Mouse (Mus musculus): Measurements from ENCODE around the gene Gm49333.
"Not testable (repeated sequence)": the region's sequence is repeated elsewhere in the genome, so short reads cannot be mapped to it uniquely, and the experiment has no call there.

Gm49333 gene

GRCm38 (mm10) chr16:20623211-20623610 is 11.8 kb downstream of the Gm49333 start:
- no peak for DNase-seq (ENCODE audit: low spot score in 2 of 2)

- DNase-seq (ENCODE audit: low spot score in 2 of 2), result no peak
Observed at GRCm38 (mm10) chr16:20628871-20629391, 17.5 kb downstream of the Gm49333 start.

- no peak for DNase-seq (ENCODE audit: low spot score in 2 of 2)
Observed at GRCm38 (mm10) chr16:20629731-20630634, 18.6 kb downstream of the Gm49333 start, which contains the start of gene Ece2. TSS of gene Ece2 (plus strand) at chr16:20629828.

GRCm38 (mm10) chr16:20637410-20637809 is 26.0 kb downstream of the Gm49333 start:
- DNase-seq (ENCODE audit: low spot score in 2 of 2), result no peak

GRCm38 (mm10) chr16:20638367-20638766 is 27.0 kb downstream of the Gm49333 start:
- DNase-seq (ENCODE audit: low spot score in 2 of 2), result no peak

GRCm38 (mm10) chr16:20642161-20642560 is 30.8 kb downstream of the Gm49333 start:
- DNase-seq (ENCODE audit: low spot score in 2 of 2), result peak; percentile 28 to 46

GRCm38 (mm10) chr16:20643911-20644310 is 32.5 kb downstream of the Gm49333 start:
- DNase-seq (ENCODE audit: low spot score in 2 of 2), result no peak

- DNase-seq (ENCODE audit: low spot score in 2 of 2), result peak; percentile 96 to 97
Observed at GRCm38 (mm10) chr16:20651076-20651946, 39.9 kb downstream of the Gm49333 start, which contains the start of gene Psmd2. TSS of gene Psmd2 (plus strand) at chr16:20651652.

GRCm38 (mm10) chr16:20651947-20652310 is 40.5 kb downstream of the Gm49333 start:
- no peak for DNase-seq (ENCODE audit: low spot score in 2 of 2)

- DNase-seq (ENCODE audit: low spot score in 2 of 2), result no peak
Observed at GRCm38 (mm10) chr16:20653315-20653714, 41.9 kb downstream of the Gm49333 start.

GRCm38 (mm10) chr16:20657661-20658060 is 46.3 kb downstream of the Gm49333 start:
- DNase-seq (ENCODE audit: low spot score in 2 of 2), result no peak

- not testable (repeated sequence) for DNase-seq (ENCODE audit: low spot score in 2 of 2)
Observed at GRCm38 (mm10) chr16:20668013-20668412, 56.6 kb downstream of the Gm49333 start, which contains the start of gene Eif4g1. TSS of gene Eif4g1 (plus strand) at chr16:20668313.

- no peak for DNase-seq (ENCODE audit: low spot score in 2 of 2)
Observed at GRCm38 (mm10) chr16:20670291-20670690, 58.9 kb downstream of the Gm49333 start.

GRCm38 (mm10) chr16:20671886-20672285 is 60.5 kb downstream of the Gm49333 start:
- no peak for DNase-seq (ENCODE audit: low spot score in 2 of 2)

GRCm38 (mm10) chr16:20672500-20672902 is 61.1 kb downstream of the Gm49333 start:
- peak; percentile 96 to 97 for DNase-seq (ENCODE audit: low spot score in 2 of 2)

GRCm38 (mm10) chr16:20672965-20673705 is 61.7 kb downstream of the Gm49333 start:
- peak in 1 of 2 experiments; percentile 67 for DNase-seq (ENCODE audit: low spot score in 2 of 2)

- peak in 1 of 2 experiments; percentile 45 for DNase-seq (ENCODE audit: low spot score in 2 of 2)
Observed at GRCm38 (mm10) chr16:20673706-20674303, 62.4 kb downstream of the Gm49333 start.

- DNase-seq (ENCODE audit: low spot score in 2 of 2), result no peak
Observed at GRCm38 (mm10) chr16:20675213-20675612, 63.8 kb downstream of the Gm49333 start.

- no peak for DNase-seq (ENCODE audit: low spot score in 2 of 2)
Observed at GRCm38 (mm10) chr16:20676702-20677101, 65.3 kb downstream of the Gm49333 start.

- no peak for DNase-seq (ENCODE audit: low spot score in 2 of 2)
Observed at GRCm38 (mm10) chr16:20677380-20677779, 66.0 kb downstream of the Gm49333 start.

Data from heart, adult 9 months (tissue).